Mouse (Mus musculus): ENCODE results near the gene Spata33. TPM values are rescaled to one million over a fixed set of nuclear protein-coding genes. Genes with fewer than 3 reads are reported as not detected.

The Spata33 gene
- 4.3 and 5.1 TPM in 2 replicates for polyA plus RNA-seq (2015; fragmentation: Nextera tagmentation; extraction: Ambion mirVana)

DNA sequence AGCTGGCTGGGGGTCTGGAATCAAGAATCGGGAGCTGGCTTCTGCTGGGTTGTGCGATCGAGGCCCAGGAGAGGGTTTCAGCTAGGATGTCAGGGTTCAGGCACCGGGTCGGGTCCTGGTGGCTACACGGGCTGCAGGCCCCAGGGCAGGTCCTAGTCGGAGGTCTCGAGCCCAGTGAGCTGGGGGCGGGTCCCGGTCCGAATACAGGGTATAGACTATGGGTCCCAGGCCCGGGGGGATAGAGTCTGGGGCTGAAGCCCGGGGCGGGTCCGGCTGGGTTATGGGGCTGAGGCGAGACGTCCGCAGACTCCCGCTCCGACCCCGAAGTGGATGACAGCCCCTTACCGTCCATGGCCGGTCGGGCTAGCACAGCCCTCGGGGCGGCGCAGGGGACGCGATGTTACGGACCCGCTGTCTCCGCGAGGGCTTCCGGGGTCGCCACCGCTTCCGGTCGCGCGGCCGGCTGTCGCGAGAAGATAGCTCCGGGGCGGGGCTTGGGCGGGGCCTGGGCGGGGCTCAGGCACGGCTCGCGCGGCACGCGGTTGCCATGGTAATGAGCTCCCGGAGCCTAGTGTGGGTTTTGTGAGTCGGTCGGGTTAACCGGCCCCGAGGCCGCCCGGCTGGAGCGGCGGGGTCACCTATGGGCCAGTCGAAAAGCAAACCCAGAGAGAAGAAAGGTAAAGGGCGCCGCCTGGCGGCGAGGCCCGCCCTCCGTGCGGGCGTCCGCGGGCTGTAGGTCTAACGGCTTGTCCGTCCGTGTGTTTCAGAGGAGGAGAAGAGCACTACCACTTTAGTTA, at the start of gene Spata33, which contains the start of gene Chmp1a:
Spata33 (plus strand) TSS at position 512 of the 797 bp plus-strand sequence.
Chmp1a (minus strand) TSS at position 443 of the 797 bp plus-strand sequence.

GRCm38 (mm10) chr8:123185566-123186409, 26.8 kb upstream of the Spata33 start, which contains the start of gene Dpep1:
TSS of gene Dpep1 (plus strand) at chr8:123186242.

DNA sequence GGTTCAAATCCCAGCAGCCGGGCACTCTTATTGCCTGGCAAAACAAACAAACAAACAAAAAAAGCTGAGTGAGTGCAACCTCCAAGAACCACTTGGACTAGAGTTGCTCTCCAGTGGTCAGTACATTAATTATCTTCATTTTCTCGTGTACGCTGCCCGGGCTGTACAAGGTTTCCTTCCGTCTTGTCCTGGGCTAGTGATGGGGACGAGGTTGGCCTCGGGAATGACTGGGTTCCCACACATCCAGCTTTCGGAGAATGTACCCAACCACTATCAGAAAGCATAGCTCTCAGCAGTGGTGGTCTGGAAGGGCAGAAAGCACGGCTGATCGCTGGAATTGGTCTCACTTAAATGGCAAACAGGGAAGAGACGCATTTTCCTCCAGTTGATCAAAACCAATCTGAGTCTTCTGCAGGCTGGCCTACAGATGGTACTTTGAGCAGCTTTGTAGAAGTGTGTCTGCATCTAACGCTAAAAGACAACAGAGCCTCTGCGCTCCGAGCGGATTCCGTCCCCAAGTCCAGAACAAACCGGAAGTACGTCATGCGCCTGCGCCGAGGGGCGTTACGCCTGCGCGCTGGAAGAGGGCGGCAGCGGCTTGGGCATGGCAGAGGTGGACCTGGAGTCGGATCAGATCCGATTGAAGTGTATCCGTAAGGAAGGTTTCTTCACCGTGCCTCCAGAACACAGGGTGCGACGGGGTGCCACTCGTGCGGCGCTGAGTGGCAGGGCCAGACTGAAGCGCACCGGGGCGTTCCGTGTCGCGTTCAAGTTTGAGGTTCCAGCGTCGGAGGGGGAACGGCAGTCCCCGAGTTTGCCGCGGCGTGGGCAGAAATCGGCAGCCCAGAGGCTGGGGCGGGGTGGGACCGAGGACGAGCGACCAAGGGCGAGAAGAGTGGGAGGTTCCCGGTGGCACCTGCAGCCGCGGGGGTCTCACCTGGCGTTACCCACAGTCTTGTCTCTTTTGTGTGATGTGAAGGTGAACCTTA, 11.9 kb downstream of the Spata33 start, which contains the start of gene Cdk10:
Cdk10 (plus strand) TSS at position 565 of the 989 bp plus-strand sequence.

DNA sequence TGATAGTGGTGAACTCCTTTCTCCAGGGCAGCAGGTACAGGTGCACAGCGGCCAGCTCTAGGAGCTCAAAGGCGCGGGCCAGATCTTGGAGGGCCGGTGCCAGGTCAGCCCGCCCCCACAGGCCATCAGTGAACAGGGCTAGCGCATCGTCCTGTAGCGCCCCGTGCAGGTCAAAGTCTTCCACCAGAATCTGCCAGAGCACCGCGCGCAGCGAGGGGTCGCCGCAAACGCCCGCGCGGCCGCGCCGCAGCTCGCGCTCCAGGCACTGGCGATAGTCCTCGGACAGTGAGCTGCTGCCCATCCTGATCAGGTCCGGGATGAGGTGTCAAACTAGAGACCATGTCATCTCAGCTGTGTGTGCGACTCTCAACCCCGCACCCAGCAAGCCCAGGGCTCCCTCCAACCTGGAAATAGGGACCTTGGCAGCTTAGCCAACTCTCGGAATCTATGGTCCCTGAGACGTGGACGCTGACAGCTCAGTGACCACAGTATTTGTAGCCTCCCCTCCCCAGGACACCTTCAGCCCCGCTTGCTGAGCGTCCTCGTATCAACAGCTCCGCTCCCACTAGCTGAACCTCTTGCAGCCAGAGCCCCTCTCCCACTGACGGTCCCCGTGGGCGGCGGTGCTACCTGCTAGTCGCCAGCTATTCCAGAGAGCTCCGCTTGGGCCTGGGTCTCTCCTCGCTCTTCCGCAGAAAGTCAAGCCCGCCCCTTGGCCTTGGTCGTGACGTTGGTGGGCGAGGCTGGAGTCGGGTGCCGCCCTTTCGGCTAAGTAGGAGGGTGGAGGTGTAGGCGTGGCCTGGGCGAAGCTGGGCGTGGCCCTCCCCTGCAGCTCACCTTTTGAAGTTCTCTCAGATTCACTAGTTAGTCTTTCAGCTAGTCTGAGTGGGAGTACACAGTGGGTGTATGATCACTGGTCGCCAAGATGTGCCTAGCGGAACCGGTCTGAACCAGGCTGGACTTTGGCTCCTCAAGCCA, 23.2 kb downstream of the Spata33 start, which contains the start of gene Spata2l:
Spata2l (minus strand) TSS at position 714 of the 978 bp plus-strand sequence.

DNA sequence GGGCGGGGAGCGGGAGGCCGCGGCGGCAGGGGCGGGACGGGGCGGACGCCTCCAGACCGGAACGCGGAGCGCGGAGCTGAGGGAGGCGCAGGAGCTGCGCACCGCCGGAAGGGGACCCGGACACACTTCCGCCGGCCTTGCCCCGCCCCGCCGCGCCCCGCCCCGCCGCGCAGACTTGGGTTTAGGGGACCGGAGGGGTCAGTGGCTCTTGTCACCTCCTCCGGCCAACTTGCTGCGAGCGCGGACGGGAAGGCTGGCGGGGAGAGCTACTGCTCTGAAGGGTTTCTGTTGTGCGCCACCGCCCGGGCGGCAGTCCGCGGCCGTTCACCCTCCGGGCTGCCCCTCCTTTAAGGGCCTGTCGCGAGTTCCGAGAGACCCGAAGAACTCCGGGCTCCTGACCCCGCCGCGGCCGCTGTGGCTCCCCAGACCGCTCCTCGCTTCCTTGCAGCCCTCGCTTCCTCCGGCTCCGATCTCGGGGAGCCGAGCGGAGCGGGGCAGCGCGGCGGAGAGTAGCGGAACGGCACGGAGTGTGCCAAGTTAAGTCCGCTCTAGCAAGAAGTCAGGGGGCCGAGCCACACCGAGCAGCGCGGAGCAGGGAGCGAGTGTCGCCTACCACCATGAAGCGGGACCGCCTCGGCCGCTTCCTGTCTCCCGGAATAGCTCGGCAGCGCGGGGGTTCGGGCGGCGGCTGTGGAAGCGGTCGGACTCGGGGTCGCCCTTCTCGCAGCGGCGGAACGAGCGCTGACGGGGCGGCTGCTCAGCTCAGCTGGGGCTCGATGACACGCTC, 41.7 kb downstream of the Spata33 start, which contains the start of the genes Zfp276 and Vps9d1:
Zfp276 (plus strand) TSS at position 97 of the 787 bp plus-strand sequence.
Vps9d1 (minus strand) TSS at position 250 of the 787 bp plus-strand sequence.

Other genes with a start within 250 kb of the Spata33 start
- 49.6 and 63.9 TPM in 2 replicates for gene Ankrd11, start 170.6 kb upstream of the Spata33 start, polyA plus RNA-seq (2015; fragmentation: Nextera tagmentation; extraction: Ambion mirVana)
- 30.4 and 53.2 TPM in 2 replicates for gene Spg7, start 149.9 kb upstream of the Spata33 start, polyA plus RNA-seq (2015; fragmentation: Nextera tagmentation; extraction: Ambion mirVana)
- gene Rpl13, start 110.5 kb upstream of the Spata33 start, polyA plus RNA-seq (2015; fragmentation: Nextera tagmentation; extraction: Ambion mirVana), result 1,556 and 1,800 TPM in 2 replicates
- 1.9 and 2.1 TPM in 2 replicates for gene Cpne7, start 95.5 kb upstream of the Spata33 start, polyA plus RNA-seq (2015; fragmentation: Nextera tagmentation; extraction: Ambion mirVana)
- gene Sult5a1, start 54.5 kb upstream of the Spata33 start, polyA plus RNA-seq (2015; fragmentation: Nextera tagmentation; extraction: Ambion mirVana), result 32.0 and 64.8 TPM in 2 replicates
- gene Dpep1, start 26.6 kb upstream of the Spata33 start, polyA plus RNA-seq (2015; fragmentation: Nextera tagmentation; extraction: Ambion mirVana), result 39.7 and 90.2 TPM in 2 replicates
- 135 and 154 TPM in 2 replicates for gene Chmp1a, start 69 bp upstream of the Spata33 start, polyA plus RNA-seq (2015; fragmentation: Nextera tagmentation; extraction: Ambion mirVana)
- gene Cdk10, start 12.0 kb downstream of the Spata33 start, polyA plus RNA-seq (2015; fragmentation: Nextera tagmentation; extraction: Ambion mirVana), result 27.2 and 30.8 TPM in 2 replicates
- gene Spata2l, start 23.4 kb downstream of the Spata33 start, polyA plus RNA-seq (2015; fragmentation: Nextera tagmentation; extraction: Ambion mirVana), result 3.3 and 8.4 TPM in 2 replicates
- gene Zfp276, start 41.4 kb downstream of the Spata33 start, polyA plus RNA-seq (2015; fragmentation: Nextera tagmentation; extraction: Ambion mirVana), result 11.6 and 13.3 TPM in 2 replicates
- 17.0 and 18.7 TPM in 2 replicates for gene Vps9d1, start 41.5 kb downstream of the Spata33 start, polyA plus RNA-seq (2015; fragmentation: Nextera tagmentation; extraction: Ambion mirVana)
- gene Fanca, start 105.7 kb downstream of the Spata33 start, polyA plus RNA-seq (2015; fragmentation: Nextera tagmentation; extraction: Ambion mirVana), result 5.5 and 11.5 TPM in 2 replicates
- 4.2 and 6.7 TPM in 2 replicates for gene Spire2, start 119.9 kb downstream of the Spata33 start, polyA plus RNA-seq (2015; fragmentation: Nextera tagmentation; extraction: Ambion mirVana)
- gene Tcf25, start 160.9 kb downstream of the Spata33 start, polyA plus RNA-seq (2015; fragmentation: Nextera tagmentation; extraction: Ambion mirVana), result 127 and 188 TPM in 2 replicates
- gene Mc1r, start 194.3 kb downstream of the Spata33 start, polyA plus RNA-seq (2015; fragmentation: Nextera tagmentation; extraction: Ambion mirVana), result 0.05 TPM in 1 of 2 replicates, not detected in the other
- gene Tubb3, start 198.6 kb downstream of the Spata33 start, polyA plus RNA-seq (2015; fragmentation: Nextera tagmentation; extraction: Ambion mirVana), result 93.9 and 334 TPM in 2 replicates
- gene Def8, start 210.7 kb downstream of the Spata33 start, polyA plus RNA-seq (2015; fragmentation: Nextera tagmentation; extraction: Ambion mirVana), result 21.8 and 22.2 TPM in 2 replicates

All from adrenal gland, postnatal 0 days (tissue).